Mouse (Mus musculus) frontal cortex, postnatal 14 days (tissue): ENCODE results near the gene Ankrd39.

Experiments
- DNase-seq, 2 experiments: peaks; one replicate each; pipeline ENCODE4 v3.0.0; 2022; ENCODE audit warnings: low spot score in 2 of 2

The Ankrd39 gene

GRCm38 (mm10) chr1:36546888-36547471 lies at the start of gene Ankrd39:
Ankrd39 (minus strand) TSS chr1:36547445.
- DNase-seq: peak; percentile 96 to 97

DNA sequence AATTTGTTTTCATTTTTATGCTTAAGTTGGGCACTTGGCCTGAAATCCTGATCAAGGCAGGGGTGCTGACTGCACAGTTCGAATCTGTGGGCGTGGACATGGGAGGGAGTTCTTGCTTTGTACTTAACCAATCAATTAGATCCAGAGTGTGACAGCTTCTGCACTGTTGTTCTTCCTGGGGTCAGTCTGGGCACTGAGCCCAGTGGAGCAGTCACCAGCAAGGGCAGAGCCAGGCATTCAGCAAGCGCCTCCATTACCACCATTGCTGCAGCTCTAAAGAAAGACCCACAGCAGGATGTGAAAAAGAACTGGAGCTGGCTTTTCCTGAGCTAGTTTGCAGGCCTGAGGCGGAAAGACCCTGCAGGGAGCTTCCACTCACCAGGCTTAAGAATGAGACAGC lies 48.9 kb upstream of the Ankrd39 start:
- DNase-seq: no peak

- DNase-seq: no peak
Measured at GRCm38 (mm10) chr1:36595167-36595931, 48.1 kb upstream of the Ankrd39 start.

GRCm38 (mm10) chr1:36593099-36593498 lies 45.9 kb upstream of the Ankrd39 start:
- DNase-seq: no peak

DNA sequence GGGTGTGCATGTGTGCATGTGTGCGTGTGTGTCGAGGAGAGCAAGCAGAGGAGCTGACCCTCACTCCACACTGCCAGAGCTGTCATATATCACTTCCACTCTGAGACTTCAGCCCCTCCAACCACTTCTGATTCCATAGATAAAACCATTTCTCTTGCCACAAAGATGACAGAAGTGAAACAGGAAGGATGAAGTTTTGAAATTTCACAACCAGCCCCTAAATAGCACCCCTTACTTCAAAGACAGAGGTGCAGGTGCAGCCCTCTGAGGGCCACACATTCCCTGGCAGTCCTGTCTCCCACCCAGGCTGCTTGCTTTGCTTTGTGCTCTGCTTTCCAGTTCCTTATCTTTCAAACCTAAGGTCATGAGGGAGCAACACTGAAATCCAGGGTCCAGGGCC lies 44.2 kb upstream of the Ankrd39 start:
- DNase-seq: no peak

DNA sequence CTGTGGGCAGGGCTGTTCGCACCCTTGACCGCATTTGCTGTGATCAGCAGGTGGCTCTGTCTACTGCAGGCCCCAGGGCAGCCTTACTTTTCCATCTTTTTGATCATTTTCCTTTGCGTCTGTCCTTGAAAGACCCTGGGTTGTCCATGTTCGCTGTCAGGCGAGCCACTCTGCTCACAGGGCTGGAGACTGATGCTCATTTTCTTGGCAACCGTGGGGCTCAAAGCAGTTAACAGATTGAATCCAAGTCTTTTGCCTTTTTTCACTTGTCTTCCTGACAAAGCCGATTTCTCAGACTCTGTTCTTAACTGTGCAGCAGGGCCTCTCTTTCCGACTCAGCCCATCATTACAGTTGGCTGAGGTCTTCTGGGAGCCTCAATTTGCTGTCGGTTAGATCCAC lies 43.4 kb upstream of the Ankrd39 start:
- DNase-seq: no peak

DNA sequence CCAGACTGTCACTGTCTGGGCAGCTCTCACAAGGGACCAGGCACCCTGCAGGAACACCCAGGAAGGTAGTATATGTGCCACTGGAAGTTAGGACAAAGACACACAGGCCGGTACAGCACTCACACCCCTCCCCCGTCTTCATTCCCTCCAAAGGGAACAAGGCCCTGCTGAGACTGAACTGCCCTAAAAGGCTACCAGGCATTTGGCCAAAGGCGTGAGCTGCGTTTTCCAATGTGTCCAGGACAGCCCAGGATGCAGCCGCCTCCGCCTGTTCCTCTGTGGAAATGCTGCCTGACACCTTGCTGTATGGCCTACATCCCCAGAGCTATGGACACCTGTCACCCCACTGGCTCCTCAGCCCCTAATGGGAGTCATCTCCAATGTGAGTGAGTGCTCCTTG lies 42.2 kb upstream of the Ankrd39 start:
- DNase-seq: no peak

GRCm38 (mm10) chr1:36588476-36589450 lies 41.5 kb upstream of the Ankrd39 start:
- no peak for DNase-seq

DNA sequence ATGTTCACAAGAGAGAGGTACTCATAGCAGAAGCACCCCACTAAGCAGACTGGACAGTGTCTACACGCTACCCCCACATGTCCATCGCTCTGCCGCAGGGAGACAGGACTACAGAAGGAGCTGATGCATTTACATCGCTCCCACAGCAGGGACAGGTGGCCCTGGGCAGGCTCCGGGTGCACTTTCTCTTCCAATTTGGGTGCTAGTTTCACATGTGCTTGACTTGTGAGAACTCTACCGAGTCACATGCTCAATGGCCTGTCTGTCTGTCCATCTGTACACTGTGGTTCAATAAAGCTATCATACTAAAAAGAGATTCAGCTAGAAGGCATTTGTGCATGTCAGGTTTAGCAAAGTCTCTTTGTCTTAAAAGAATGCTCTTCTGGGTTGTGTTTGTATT lies 40.6 kb upstream of the Ankrd39 start:
- DNase-seq: no peak

- DNase-seq: no peak
Measured at GRCm38 (mm10) chr1:36586288-36586687, 39.0 kb upstream of the Ankrd39 start.

DNA sequence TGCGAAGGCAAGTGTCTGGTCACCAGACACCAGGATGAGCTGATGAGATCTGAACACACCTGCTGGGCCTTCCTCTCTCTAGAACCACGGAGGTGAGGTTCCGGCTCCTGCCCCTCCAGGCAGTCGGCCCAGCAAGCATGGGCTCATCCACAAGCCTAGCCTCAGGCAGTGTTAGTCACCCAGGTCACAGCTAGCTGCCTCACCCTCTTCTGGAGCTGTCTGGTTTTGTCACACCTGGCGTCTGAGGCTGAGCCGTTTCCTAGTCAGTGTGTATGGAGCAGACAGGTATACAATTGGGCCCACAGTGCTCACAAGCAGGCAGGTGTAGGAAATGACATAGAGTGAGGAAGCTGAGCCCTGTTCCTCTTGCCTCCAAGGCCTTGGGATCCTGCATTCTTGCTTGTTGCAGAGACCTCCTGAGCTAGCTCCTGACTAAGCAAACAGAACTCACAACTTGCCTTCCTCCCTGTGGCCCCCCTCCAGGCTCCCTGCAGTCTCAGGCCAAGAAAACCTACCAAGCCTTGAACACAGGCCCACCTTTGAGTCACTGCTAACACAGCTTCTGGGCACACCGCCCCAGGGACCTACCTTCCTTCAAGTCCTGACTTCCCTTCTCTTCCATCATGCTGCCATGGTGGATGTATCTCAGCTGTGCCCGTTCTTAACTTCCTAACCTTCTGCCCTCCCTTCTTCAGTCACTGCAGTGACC lies 36.3 kb upstream of the Ankrd39 start:
- no peak for DNase-seq

- DNase-seq: no peak
Measured at GRCm38 (mm10) chr1:36582211-36582610, 35.0 kb upstream of the Ankrd39 start.

DNA sequence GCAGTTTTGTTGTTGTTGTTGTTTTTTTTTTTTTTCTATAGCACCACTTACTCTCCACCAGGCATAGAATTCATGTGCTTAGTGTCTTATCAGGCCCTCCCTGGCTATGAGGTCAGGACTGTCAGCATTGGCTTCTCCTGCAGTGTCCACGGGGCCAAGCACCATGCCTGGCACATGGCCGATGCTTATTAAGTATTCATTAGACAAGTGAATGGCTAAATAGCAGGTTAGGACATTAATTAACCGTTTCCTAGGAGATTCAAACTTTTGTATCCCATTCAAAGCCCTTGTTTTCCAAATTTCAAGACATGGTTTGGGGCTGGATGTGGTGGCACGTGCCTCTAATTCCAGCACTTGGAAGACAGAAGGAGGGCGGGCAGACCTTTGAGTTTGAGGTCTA lies 34.0 kb upstream of the Ankrd39 start:
- no peak for DNase-seq

- peak; percentile 38 to 56 for DNase-seq
Measured at GRCm38 (mm10) chr1:36580384-36581207, 33.4 kb upstream of the Ankrd39 start.

- no peak for DNase-seq
Measured at GRCm38 (mm10) chr1:36579974-36580383, 32.7 kb upstream of the Ankrd39 start.

DNA sequence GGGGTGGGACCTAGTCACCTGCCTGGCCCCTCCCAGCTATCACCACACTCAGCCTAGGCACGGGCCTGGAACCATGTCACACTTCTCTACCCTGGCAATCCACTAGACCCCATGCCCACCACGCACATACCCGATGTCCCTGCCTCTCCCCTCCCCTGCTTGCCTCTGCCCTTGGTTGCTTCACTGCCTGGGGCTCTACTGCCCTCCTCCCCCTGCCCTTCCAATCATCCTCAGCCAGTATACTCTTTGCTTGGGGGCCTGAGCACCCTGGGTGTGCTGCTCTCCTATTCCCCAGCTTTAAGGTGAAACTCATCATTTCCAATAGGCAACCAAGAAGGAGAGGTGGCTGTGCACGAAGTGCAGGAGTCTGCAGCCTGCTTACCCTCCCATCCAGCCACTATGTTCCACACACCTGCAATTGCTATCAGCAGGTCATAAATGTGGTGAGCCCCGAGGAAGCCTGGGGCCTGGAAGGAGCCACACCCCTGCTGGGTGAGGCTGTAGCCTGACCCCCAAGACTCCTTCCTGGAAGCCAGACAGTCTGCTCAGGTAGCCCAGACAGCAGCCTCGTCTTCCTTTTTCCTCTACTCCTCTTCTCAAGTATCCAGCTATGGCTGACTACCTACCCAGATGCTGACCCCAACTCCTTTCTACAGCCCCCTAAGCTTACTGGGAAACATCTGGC lies 29.9 kb upstream of the Ankrd39 start:
- no peak for DNase-seq

DNA sequence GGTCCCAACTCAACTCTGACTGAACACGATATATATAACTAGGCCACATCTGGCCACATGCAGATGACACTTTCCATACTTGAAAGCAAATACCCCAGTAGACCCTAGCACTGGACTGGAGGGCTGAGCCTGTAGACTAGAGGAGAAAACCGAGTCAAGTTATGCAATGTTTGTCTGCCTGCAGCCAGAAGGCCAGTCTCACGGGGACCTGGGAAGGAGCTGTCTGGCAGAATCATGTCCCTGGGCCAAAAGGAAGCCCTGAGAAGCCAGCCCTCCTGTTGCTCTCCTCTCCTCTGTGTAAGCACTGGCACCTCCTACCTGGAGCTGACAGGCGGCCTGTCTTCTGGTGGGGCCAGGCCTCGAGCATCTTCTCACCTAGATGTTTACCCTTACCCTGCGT lies 28.1 kb upstream of the Ankrd39 start:
- DNase-seq: no peak

GRCm38 (mm10) chr1:36574196-36574955 lies 27.1 kb upstream of the Ankrd39 start:
- no peak for DNase-seq

DNA sequence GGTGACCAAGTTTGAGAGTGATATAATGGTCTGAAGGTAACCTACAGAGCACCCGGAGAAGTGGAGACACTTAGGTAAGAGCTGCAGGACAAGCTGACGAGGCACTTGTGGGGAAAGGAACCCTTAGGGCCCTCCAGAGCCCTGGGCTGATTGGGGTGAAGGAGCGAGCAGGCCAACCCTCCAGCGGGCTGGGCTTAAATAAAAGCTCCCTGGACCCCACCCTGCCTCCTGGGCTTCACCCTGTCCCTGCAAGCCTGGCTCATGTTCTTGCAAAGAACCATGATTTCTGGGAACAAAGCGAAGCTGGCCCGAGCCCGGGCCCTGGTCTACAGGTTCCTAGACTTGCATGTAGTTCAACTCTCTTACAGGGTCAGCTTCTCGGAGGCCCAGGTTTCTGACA lies 26.3 kb upstream of the Ankrd39 start:
- DNase-seq: no peak

DNA sequence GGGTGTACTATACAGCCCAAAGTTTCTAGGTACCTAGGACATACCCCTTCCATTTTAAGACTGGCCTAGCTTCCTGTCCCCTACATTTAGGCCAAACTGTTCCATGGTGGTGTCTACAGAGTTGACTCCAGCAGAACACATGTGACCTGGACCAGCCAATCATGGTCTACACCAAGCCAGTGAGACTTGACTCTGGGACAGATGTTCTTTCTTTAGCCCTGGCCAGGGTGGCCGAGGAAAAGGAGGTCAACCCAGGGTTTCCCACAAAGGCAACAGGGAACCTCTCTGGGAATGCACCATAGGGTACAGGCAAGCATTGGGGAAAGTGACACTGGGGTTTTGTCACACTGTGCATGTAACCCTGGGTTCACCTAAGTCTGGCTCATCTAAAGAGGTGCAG lies 25.5 kb upstream of the Ankrd39 start:
- DNase-seq: no peak
